Mouse (Mus musculus) testis, adult 2 months (tissue): ENCODE data around the gene Gp5.

Experiments
- CTCF ChIP-seq: fragments of 200-500 bp; IDR thresholded peaks from 2 replicates; pipeline ENCODE4 v1.5.1; 2012; ENCODE audit warnings: low read depth, mild to moderate bottlenecking, inconsistent platforms, low read length, moderate library complexity; ENCODE audit not compliant: control insufficient read depth, insufficient read depth, insufficient replicate concordance
- POLR2A ChIP-seq: fragments of 200-500 bp; IDR thresholded peaks from 2 replicates; pipeline ENCODE4 v1.6.1; 2012; ENCODE audit warnings: low read depth, mild to moderate bottlenecking, inconsistent platforms, low read length, moderate library complexity; ENCODE audit not compliant: control insufficient read depth

DNA sequence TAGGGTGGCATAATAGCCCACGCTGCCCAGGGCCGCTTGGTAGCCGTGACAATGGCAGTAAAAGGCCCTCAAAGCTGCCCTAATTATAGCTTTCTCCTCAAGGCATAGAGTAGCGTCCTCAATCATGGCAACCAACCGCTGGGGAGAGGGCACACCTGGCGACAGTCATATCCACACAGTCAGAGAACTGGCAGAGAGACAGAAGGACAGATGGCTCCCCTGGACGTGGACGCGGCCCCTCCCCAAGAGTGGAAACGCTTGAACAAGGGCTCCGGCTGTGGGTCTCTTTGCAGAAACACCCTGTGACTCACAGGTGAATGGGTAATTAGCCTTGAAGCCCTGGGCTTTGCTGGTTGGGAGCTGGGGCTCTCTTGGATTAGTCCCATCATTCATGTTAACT lies 32.2 kb downstream of the Gp5 start:
- TF ChIP-seq POLR2A = no peak
- TF ChIP-seq CTCF = no peak
